Mouse (Mus musculus) kidney, adult 2 months (tissue): ENCODE measurements around the gene Tmem218. TPM values are rescaled to one million over a fixed set of nuclear protein-coding genes. Genes with fewer than 3 reads are reported as not detected.

Experiments
- DNase-seq: peaks from one replicate; pipeline ENCODE4 v3.0.0; 2021
- H3K27ac ChIP-seq: fragments of 200-500 bp; 2 replicates; pipeline ENCODE4 v1.5.1; 2012; ENCODE audit warnings: low read depth, low read length, control low read depth, inconsistent platforms; ENCODE audit not compliant: insufficient read depth
- H3K27me3 ChIP-seq: fragments of 200-500 bp; replicated peaks from 2 replicates; pipeline ENCODE4 v1.6.1; 2012; ENCODE audit warnings: mild to moderate bottlenecking, moderate library complexity, low read length, inconsistent platforms; ENCODE audit not compliant: control insufficient read depth, insufficient read depth
- H3K36me3 ChIP-seq: fragments of 200-500 bp; 2 replicates; pipeline ENCODE4 v1.6.1; 2012; ENCODE audit warnings: mild to moderate bottlenecking, moderate library complexity, low read length, inconsistent platforms; ENCODE audit not compliant: control insufficient read depth, insufficient read depth
- H3K4me1 ChIP-seq: fragments of 200-500 bp; 2 replicates; pipeline ENCODE4 v1.6.1; 2011; ENCODE audit warnings: low read length; ENCODE audit not compliant: control insufficient read depth, insufficient read depth
- H3K4me3 ChIP-seq: fragments of 200-500 bp; 2 replicates; pipeline ENCODE4 v1.5.1; 2011; ENCODE audit warnings: mild to moderate bottlenecking, low read depth, low read length, control low read depth; ENCODE audit not compliant: insufficient read depth
- CTCF ChIP-seq: fragments of 200-500 bp; conservative IDR thresholded peaks from 2 replicates; pipeline ENCODE4 v1.5.1; 2011; ENCODE audit warnings: low read depth, mild to moderate bottlenecking, control low read depth, low read length, moderate library complexity, mixed read lengths; ENCODE audit not compliant: insufficient read depth, insufficient read length
- POLR2A ChIP-seq: fragments of 200-500 bp; IDR thresholded peaks from one replicate; pipeline ENCODE4 v1.6.1; 2011; ENCODE audit warnings: low read depth, low read length, control low read depth
- WGBS: fragments of 180-500 bp; shearing (Covaris S2); methylation state at CpG from one replicate; pipeline ENCODE4 v1.1.7; 2018; 5-methylcytosine and 5-hydroxymethylcytosine counted together
- polyA plus RNA-seq: library from polyadenylated mRNA; depleted of rRNA; stranded (reverse); fragments of >200 nt; gene quantifications from 2 replicates; pipeline ENCODE4 v1.2.3, GENCODE M21; 2012

Tmem218 gene
- polyA plus RNA-seq, 1 experiment: 4.2 TPM

- no peaks in the 10 kb centered on the region for H3K4me1 ChIP-seq
- 59% methylated on average over 4 of the region's 4 CpGs for WGBS
- no peaks in the 10 kb centered on the region for H3K27me3 ChIP-seq
- no peak overlapping the region for H3K4me3 ChIP-seq
- TF ChIP-seq CTCF (no peak), POLR2A (no peak)
- H3K27ac ChIP-seq: no peak overlapping the region
- no peaks in the 10 kb centered on the region for H3K36me3 ChIP-seq
- no peak for DNase-seq
Measured at GRCm38 (mm10) chr9:37178911-37179310, 29.1 kb upstream of the Tmem218 start.

GRCm38 (mm10) chr9:37179596-37179995, 28.4 kb upstream of the Tmem218 start:
- TF ChIP-seq POLR2A (no peak), CTCF (no peak)
- Histone ChIP-seq H3K27me3 (no peaks in the 10 kb centered on the region), H3K36me3 (no peaks in the 10 kb centered on the region), H3K4me3 (no peak overlapping the region), H3K4me1 (no peaks in the 10 kb centered on the region), H3K27ac (no peak overlapping the region)
- DNase-seq: no peak
- WGBS: 92% methylated on average over 4 of the region's 4 CpGs

GRCm38 (mm10) chr9:37181596-37181995, 26.4 kb upstream of the Tmem218 start:
- WGBS: 86% methylated on average over 5 of the region's 5 CpGs
- TF ChIP-seq POLR2A: no peak
- TF ChIP-seq CTCF: no peak
- Histone ChIP-seq H3K4me3 (no peak overlapping the region), H3K36me3 (no peaks in the 10 kb centered on the region), H3K27me3 (no peaks in the 10 kb centered on the region), H3K27ac (no peak overlapping the region), H3K4me1 (no peaks in the 10 kb centered on the region)
- DNase-seq: no peak

- TF ChIP-seq POLR2A: no peak
- Histone ChIP-seq H3K27ac (no peak overlapping the region), H3K27me3 (no peaks in the 10 kb centered on the region), H3K36me3 (no peaks in the 10 kb centered on the region), H3K4me3 (no peak overlapping the region), H3K4me1 (no peaks in the 10 kb centered on the region)
- DNase-seq: no peak
- WGBS: 87% methylated on average over 2 of the region's 2 CpGs
Measured at GRCm38 (mm10) chr9:37183176-37183575, 24.8 kb upstream of the Tmem218 start.

- no peak for DNase-seq
- Histone ChIP-seq H3K4me1 (no peaks in the 10 kb centered on the region), H3K4me3 (no peak overlapping the region), H3K27ac (no peak overlapping the region), H3K27me3 (no peaks in the 10 kb centered on the region), H3K36me3 (no peaks in the 10 kb centered on the region)
- 84% methylated on average over 5 of the region's 5 CpGs for WGBS
- no peak for TF ChIP-seq CTCF
- TF ChIP-seq POLR2A: no peak
Measured at GRCm38 (mm10) chr9:37187407-37187806, 20.6 kb upstream of the Tmem218 start.

- Histone ChIP-seq H3K4me3 (no peak overlapping the region), H3K36me3 (no peaks in the 10 kb centered on the region), H3K27me3 (no peaks in the 10 kb centered on the region), H3K4me1 (no peaks in the 10 kb centered on the region), H3K27ac (no peak overlapping the region)
- DNase-seq: no peak
- TF ChIP-seq POLR2A (no peak), CTCF (no peak)
- 88% methylated on average over 3 of the region's 3 CpGs for WGBS
Measured at GRCm38 (mm10) chr9:37188024-37188423, 20.0 kb upstream of the Tmem218 start.

- Histone ChIP-seq H3K36me3 (no peaks in the 10 kb centered on the region), H3K4me3 (no peak overlapping the region), H3K4me1 (no peaks in the 10 kb centered on the region), H3K27me3 (no peaks in the 10 kb centered on the region), H3K27ac (no peak overlapping the region)
- WGBS: 80% methylated on average over 4 of the region's 4 CpGs
- DNase-seq: no peak
- TF ChIP-seq POLR2A: no peak
- TF ChIP-seq CTCF: no peak
Measured at GRCm38 (mm10) chr9:37197067-37197466, 11.0 kb upstream of the Tmem218 start.

GRCm38 (mm10) chr9:37200414-37200813, 7.6 kb upstream of the Tmem218 start:
- no peaks in the 10 kb centered on the region for H3K4me1 ChIP-seq
- 77% methylated on average over 5 of the region's 5 CpGs for WGBS
- H3K4me3 ChIP-seq: no peak overlapping the region
- H3K27me3 ChIP-seq: no peaks in the 10 kb centered on the region
- TF ChIP-seq POLR2A: no peak
- no peak for TF ChIP-seq CTCF
- no peak for DNase-seq
- H3K27ac ChIP-seq: no peak overlapping the region
- H3K36me3 ChIP-seq: no peaks in the 10 kb centered on the region
